Mouse (Mus musculus) liver, embryonic 11.5 days (tissue): ENCODE measurements around the gene Pdgfa. TPM values are rescaled to one million over a fixed set of nuclear protein-coding genes. Genes with fewer than 3 reads are reported as not detected.

Experiments used
- ATAC-seq: fragments of 200-750 bp; cut with Nextera tagmentation; replicated peaks from 2 replicates; pipeline ENCODE4 v1.8.0; 2017; ENCODE audit warnings: moderate number of reproducible peaks, mild to moderate bottlenecking, moderate TSS enrichment, moderate library complexity; ENCODE audit not compliant: low FRiP score
- DNase-seq: peaks from one replicate; pipeline ENCODE4 v3.0.0-alpha.2; 2017; ENCODE audit warnings: low spot score
- H3K27ac ChIP-seq: fragments of 300-500 bp; sonication (generic); 2 replicates; pipeline ENCODE4 v1.5.1; 2014; ENCODE audit warnings: mild to moderate bottlenecking, low read depth, low read length, control low read depth
- H3K27me3 ChIP-seq: fragments of 300-500 bp; sonication (generic); replicated peaks from 2 replicates; pipeline ENCODE4 v1.6.1; 2014; ENCODE audit warnings: low read length, mixed read lengths; ENCODE audit not compliant: control insufficient read depth, insufficient read depth
- H3K36me3 ChIP-seq: fragments of 300-500 bp; sonication (generic); 2 replicates; pipeline ENCODE4 v1.6.1; 2014; ENCODE audit warnings: mild to moderate bottlenecking, low read length, moderate library complexity, mixed read lengths; ENCODE audit not compliant: control insufficient read depth, insufficient read depth
- H3K4me1 ChIP-seq: fragments of 300-500 bp; sonication (generic); replicated peaks from 2 replicates; pipeline ENCODE4 v1.6.1; 2014; ENCODE audit warnings: low read length, mixed read lengths; ENCODE audit not compliant: control insufficient read depth, insufficient read depth
- H3K4me2 ChIP-seq: fragments of 300-500 bp; sonication (generic); 2 replicates; pipeline ENCODE4 v1.6.1; 2014; ENCODE audit warnings: mild to moderate bottlenecking, control low read depth, moderate library complexity
- H3K4me3 ChIP-seq: fragments of 300-500 bp; sonication (generic); 2 replicates; pipeline ENCODE4 v1.5.1; 2014; ENCODE audit warnings: low read depth, low read length, control low read depth
- H3K9ac ChIP-seq: fragments of 300-500 bp; sonication (generic); 2 replicates; pipeline ENCODE4 v1.6.1; 2014; ENCODE audit warnings: low read depth, low read length, control low read depth
- H3K9me3 ChIP-seq: fragments of 300-500 bp; sonication (generic); 2 replicates; pipeline ENCODE4 v1.6.1; 2016; ENCODE audit warnings: low read length, inconsistent platforms, mixed read lengths; ENCODE audit not compliant: control insufficient read depth
- WGBS: fragments of 180-500 bp; shearing (Covaris S2); extraction: QIAGEN DNeasy Blood & Tissue Kit; methylation state at CpG from one replicate; pipeline ENCODE4 v1.1.7; 2014; 5-methylcytosine and 5-hydroxymethylcytosine counted together
- polyA plus RNA-seq: library from polyadenylated mRNA; unstranded; fragments of >200 nt; fragmentation: Nextera tagmentation; extraction: Ambion mirVana; gene quantifications from 2 replicates; pipeline ENCODE4 v1.2.1, GENCODE M21; 2014

Pdgfa gene
- polyA plus RNA-seq, 1 experiment from 2014 or later, result 5.0 TPM

- Histone ChIP-seq H3K36me3 (no peaks in the 10 kb centered on the region), H3K9ac (no peak overlapping the region), H3K27me3 (no peaks in the 10 kb centered on the region), H3K4me2 (no peak overlapping the region), H3K9me3 (no peaks in the 10 kb centered on the region), H3K4me3 (no peak overlapping the region), H3K27ac (no peak overlapping the region), H3K4me1 (peaks cover 6% of the 10 kb centered on the region)
- ATAC-seq (no peak), DNase-seq (no peak)
- 73% methylated on average over 2 of the region's 2 CpGs for WGBS
Measured at GRCm38 (mm10) chr5:138951305-138951704, 45.9 kb downstream of the Pdgfa start.

GRCm38 (mm10) chr5:138949165-138949564 lies 48.0 kb downstream of the Pdgfa start:
- no peak for ATAC-seq
- WGBS, result 82% methylated on average over 6 of the region's 6 CpGs

DNA sequence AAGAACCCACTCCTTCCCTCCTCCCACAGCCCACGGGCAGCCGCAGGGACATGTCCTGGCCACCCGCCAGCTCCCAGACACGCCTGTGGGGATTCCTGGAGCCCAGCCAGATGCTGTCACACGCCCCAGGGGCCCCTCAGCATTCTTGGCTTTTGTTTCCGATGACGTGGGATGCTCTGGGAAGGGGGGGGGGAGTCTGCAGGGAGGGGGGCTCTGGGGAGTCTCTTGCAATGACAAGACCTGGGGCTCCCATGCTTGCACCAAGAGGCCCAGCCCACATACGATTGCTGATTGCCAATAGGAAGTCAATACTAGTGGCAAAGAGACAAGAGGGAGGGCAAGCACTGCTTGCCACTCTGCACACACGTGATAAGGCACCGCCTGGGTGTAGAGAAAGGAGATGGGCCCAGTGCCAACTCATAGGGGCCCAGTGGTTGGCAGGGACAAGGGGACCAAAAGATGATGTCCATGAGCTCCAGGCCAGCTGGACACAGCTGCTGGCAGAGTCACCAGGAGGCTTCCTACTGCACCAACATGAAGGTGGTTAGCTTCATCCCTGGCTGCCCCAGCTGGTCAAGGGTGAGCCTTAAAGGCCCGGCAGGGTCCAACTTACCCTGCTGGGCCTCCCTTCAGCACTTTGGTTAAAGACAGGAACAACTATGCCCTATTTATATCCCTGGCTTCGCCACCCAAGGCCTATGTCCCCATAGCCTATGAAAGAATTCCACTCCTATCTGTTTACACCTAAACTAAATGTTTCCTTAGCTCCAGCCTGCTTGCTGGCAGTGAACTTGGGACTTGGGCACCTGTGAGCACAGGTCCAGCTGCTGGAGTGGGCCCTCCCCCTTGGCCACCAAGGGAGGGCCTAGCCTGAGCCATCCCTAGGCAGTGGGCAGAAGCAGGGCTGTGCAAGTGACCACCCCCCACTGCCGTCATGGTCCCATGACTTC lies 48.9 kb downstream of the Pdgfa start:
- ATAC-seq, result no peak; the same call in 1 of the 2 replicates

More at GRCm38 (mm10) chr5:138949165-138949564, 48.0 kb downstream of the Pdgfa start:
- H3K4me2 ChIP-seq, result no peak overlapping the region
- no peaks in the 10 kb centered on the region for H3K36me3 ChIP-seq
- no peaks in the 10 kb centered on the region for H3K9me3 ChIP-seq
- peaks cover 6% of the 10 kb centered on the region for H3K4me1 ChIP-seq
- H3K27me3 ChIP-seq, result no peaks in the 10 kb centered on the region
- no peak for DNase-seq
- H3K27ac ChIP-seq, result no peak overlapping the region
- H3K4me3 ChIP-seq, result no peak overlapping the region
- no peak overlapping the region for H3K9ac ChIP-seq

DNA sequence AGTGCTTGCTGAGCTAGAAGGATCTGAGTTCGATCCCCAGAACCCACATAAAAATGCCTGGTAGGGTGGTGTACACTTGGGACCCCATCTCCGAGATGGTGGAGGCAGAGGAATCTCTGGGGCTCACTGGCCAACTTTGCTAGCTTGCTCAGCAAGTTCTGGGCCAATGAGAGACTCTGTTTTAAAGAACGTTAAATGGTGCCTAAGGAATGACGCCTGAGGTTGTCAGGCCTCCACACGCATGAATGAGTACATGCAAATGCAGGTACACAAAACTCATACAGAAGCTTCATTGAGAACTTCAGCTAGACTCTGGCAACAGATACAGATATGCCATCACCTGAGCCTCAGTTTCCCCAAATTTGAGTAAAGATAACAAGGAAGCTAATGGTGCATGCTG lies 49.7 kb downstream of the Pdgfa start:
- Histone ChIP-seq H3K9ac (no peak overlapping the region), H3K9me3 (no peaks in the 10 kb centered on the region), H3K4me2 (no peak overlapping the region), H3K4me3 (no peak overlapping the region), H3K27me3 (no peaks in the 10 kb centered on the region), H3K27ac (no peak overlapping the region), H3K4me1 (peaks cover 6% of the 10 kb centered on the region), H3K36me3 (no peaks in the 10 kb centered on the region)
- WGBS, result 88% methylated on average over 5 of the region's 5 CpGs
- ATAC-seq, result no peak
- DNase-seq, result no peak

More for the DNA sequence above, 48.9 kb downstream of the Pdgfa start:
- H3K4me3 ChIP-seq, result no peak overlapping the region
- DNase-seq, result no peak
- H3K27me3 ChIP-seq, result no peaks in the 10 kb centered on the region
- H3K9ac ChIP-seq, result no peak overlapping the region
- H3K36me3 ChIP-seq, result no peaks in the 10 kb centered on the region
- WGBS, result 52% methylated on average over 13 of the region's 13 CpGs
- H3K4me1 ChIP-seq, result peaks cover 6% of the 10 kb centered on the region
- no peak overlapping the region for H3K27ac ChIP-seq
- H3K9me3 ChIP-seq, result no peaks in the 10 kb centered on the region
- H3K4me2 ChIP-seq, result no peak overlapping the region

DNA sequence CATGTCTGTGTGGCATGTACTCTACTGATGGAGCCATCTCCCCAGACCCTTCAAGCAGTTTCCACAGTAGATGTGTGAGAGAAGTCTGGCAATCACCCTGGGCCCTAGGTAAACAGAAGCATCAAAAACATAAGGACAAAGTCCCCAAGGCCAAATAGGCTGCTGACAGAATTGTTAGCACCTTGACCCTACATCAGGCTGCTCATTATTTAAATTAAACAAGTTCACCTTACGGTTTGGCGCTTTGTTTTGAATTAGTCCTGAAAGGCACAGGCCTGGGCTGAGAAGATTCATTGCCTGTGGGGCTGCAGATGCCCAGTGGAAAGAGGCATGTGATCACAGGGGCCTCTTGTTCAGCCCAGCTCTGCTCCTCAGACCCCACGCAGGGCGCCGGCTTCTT lies 50.2 kb downstream of the Pdgfa start:
- H3K9me3 ChIP-seq, result no peaks in the 10 kb centered on the region
- H3K27ac ChIP-seq, result no peak overlapping the region
- no peak overlapping the region for H3K9ac ChIP-seq
- no peak for DNase-seq
- 84% methylated on average over 5 of the region's 5 CpGs for WGBS
- no peaks in the 10 kb centered on the region for H3K36me3 ChIP-seq
- no peak for ATAC-seq
- H3K4me1 ChIP-seq, result peaks cover 6% of the 10 kb centered on the region
- no peak overlapping the region for H3K4me3 ChIP-seq
- no peak overlapping the region for H3K4me2 ChIP-seq
- H3K27me3 ChIP-seq, result no peaks in the 10 kb centered on the region

- Histone ChIP-seq H3K27ac (no peak overlapping the region), H3K27me3 (no peaks in the 10 kb centered on the region), H3K9me3 (no peaks in the 10 kb centered on the region), H3K4me2 (no peak overlapping the region), H3K36me3 (no peaks in the 10 kb centered on the region), H3K4me3 (no peak overlapping the region), H3K9ac (no peak overlapping the region), H3K4me1 (peaks cover 6% of the 10 kb centered on the region)
- ATAC-seq, result no peak
- WGBS, result 82% methylated on average over 3 of the region's 3 CpGs
- DNase-seq, result no peak
Measured at GRCm38 (mm10) chr5:138945011-138945410, 52.2 kb downstream of the Pdgfa start.

- Histone ChIP-seq H3K4me1 (peaks cover 6% of the 10 kb centered on the region), H3K9me3 (no peaks in the 10 kb centered on the region), H3K9ac (no peak overlapping the region), H3K4me3 (no peak overlapping the region), H3K27me3 (no peaks in the 10 kb centered on the region), H3K4me2 (no peak overlapping the region), H3K36me3 (no peaks in the 10 kb centered on the region), H3K27ac (no peak overlapping the region)
- ATAC-seq (no peak), DNase-seq (no peak)
- 81% methylated on average over 7 of the region's 7 CpGs for WGBS
Measured at GRCm38 (mm10) chr5:138944551-138944950, 52.6 kb downstream of the Pdgfa start.

DNA sequence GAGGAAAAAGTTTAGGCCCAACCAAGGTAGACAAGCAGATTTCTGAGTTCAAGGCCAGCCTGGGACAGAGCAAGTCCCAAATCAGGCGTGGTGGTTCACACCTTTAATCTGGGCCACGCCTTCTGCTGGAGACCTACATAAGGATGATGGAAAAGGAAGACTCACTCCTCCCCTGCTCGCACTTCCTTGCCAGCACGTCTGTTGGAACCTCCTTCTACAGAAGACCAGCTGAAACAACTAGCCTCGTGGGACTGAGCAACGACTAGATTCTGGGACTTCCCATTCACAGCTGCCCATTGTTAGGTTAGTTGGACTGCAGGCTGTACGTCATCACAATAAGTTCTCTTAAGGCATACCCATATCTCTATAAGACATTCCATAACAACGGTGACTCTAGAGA lies 55.3 kb downstream of the Pdgfa start:
- no peak overlapping the region for H3K9ac ChIP-seq
- DNase-seq (no peak), ATAC-seq (no peak)
- H3K4me2 ChIP-seq, result no peak overlapping the region
- H3K27ac ChIP-seq, result no peak overlapping the region
- 64% methylated on average over 8 of the region's 8 CpGs for WGBS
- no peaks in the 10 kb centered on the region for H3K9me3 ChIP-seq
- no peak overlapping the region for H3K4me3 ChIP-seq
- H3K4me1 ChIP-seq, result no peaks in the 10 kb centered on the region
- no peaks in the 10 kb centered on the region for H3K36me3 ChIP-seq
- H3K27me3 ChIP-seq, result no peaks in the 10 kb centered on the region

GRCm38 (mm10) chr5:138940576-138940975 lies 56.6 kb downstream of the Pdgfa start:
- 84% methylated on average over 4 of the region's 4 CpGs for WGBS
- no peak for DNase-seq
- Histone ChIP-seq H3K36me3 (no peaks in the 10 kb centered on the region), H3K4me2 (no peak overlapping the region), H3K4me3 (no peak overlapping the region), H3K27ac (no peak overlapping the region), H3K4me1 (no peaks in the 10 kb centered on the region), H3K9ac (no peak overlapping the region), H3K27me3 (no peaks in the 10 kb centered on the region), H3K9me3 (no peaks in the 10 kb centered on the region)
- ATAC-seq, result no peak
